Mouse (Mus musculus): Measurements from ENCODE around the gene Slc15a3. TPM values are rescaled to one million over a fixed set of nuclear protein-coding genes. Genes with fewer than 3 reads are reported as not detected.
A peak's percentile ranks its signal among the peaks of the same experiment; 100 is the strongest.

The Slc15a3 gene
- polyA plus RNA-seq, 1 experiment from 2014 or later, result 2.3 TPM

DNA sequence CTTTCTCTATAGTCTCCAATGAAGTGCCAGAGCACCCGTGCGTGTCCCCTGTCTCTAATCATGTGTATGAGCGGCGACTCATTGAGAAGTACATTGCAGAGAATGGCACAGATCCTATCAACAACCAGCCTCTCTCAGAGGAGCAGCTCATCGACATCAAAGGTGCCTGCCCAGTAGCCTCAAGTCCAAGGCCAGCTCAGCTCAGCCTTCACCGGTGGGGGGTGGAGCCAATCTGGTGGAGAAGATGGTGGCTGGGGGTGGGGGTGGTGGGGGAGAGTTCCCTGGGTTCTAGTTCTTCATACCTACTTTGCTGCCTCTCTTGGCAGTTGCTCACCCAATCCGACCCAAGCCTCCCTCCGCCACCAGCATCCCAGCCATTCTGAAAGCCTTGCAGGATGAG, 58.0 kb downstream of the Slc15a3 start:
- Histone ChIP-seq H3K4me3 (replicated peaks) (no peak overlapping the region), H3K27me3 (no peaks in the 10 kb centered on the region), H3K4me2 (replicated peaks) (no peak overlapping the region), H3K27ac (replicated peaks) (no peak overlapping the region), H3K4me1 (peaks cover 12% of the 10 kb centered on the region), H3K9ac (no peak overlapping the region), H3K9me3 (replicated peaks) (no peaks in the 10 kb centered on the region), H3K36me3 (peaks cover 48% of the 10 kb centered on the region)
- WGBS, result 82% methylated on average over 8 of the region's 8 CpGs
- ATAC-seq (ENCODE audit: insufficient number of reproducible peaks, low FRiP score, low TSS enrichment, low read depth), result no peak

- 76% methylated on average over 6 of the region's 6 CpGs for WGBS
- ATAC-seq (ENCODE audit: insufficient number of reproducible peaks, low FRiP score, low TSS enrichment, low read depth), result no peak
- H3K9ac ChIP-seq, result no peak overlapping the region
- no peak overlapping the region for H3K27ac ChIP-seq (replicated peaks)
- peaks cover 18% of the 10 kb centered on the region for H3K4me1 ChIP-seq
- no peaks in the 10 kb centered on the region for H3K9me3 ChIP-seq (replicated peaks)
- peaks cover 75% of the 10 kb centered on the region for H3K36me3 ChIP-seq
- no peak overlapping the region for H3K4me2 ChIP-seq (replicated peaks)
- no peaks in the 10 kb centered on the region for H3K27me3 ChIP-seq
- no peak overlapping the region for H3K4me3 ChIP-seq (replicated peaks)
Observed at GRCm38 (mm10) chr19:10900315-10900714, 60.8 kb downstream of the Slc15a3 start.

DNA sequence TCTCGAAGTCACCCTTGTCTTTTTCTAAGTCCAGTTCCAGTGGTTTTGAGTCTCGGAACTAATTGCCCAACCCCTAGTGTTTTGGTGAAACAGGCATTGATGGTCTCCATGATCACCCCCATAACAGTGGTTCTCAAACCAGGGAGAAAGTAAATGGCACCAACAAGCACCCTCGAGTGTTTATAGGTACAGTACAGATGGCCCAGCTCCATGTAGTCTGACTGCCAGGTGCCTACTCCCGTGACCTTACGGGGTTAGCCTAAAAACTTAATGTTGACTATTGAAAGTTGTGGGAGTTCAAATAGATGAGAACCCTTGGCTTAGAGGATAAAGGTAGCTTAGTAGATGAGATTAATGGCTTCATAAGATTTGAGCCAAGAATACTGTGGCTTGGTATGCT, 61.5 kb downstream of the Slc15a3 start:
- WGBS, result 94% methylated on average over 5 of the region's 5 CpGs
- Histone ChIP-seq H3K36me3 (peaks cover 82% of the 10 kb centered on the region), H3K27me3 (no peaks in the 10 kb centered on the region), H3K4me2 (replicated peaks) (no peak overlapping the region), H3K4me1 (peaks cover 16% of the 10 kb centered on the region), H3K9me3 (replicated peaks) (no peaks in the 10 kb centered on the region), H3K27ac (replicated peaks) (no peak overlapping the region), H3K9ac (no peak overlapping the region), H3K4me3 (replicated peaks) (no peak overlapping the region)
- ATAC-seq (ENCODE audit: insufficient number of reproducible peaks, low FRiP score, low TSS enrichment, low read depth), result no peak

- peaks cover 78% of the 10 kb centered on the region for H3K36me3 ChIP-seq
- 91% methylated on average over 5 of the region's 5 CpGs for WGBS
- H3K4me1 ChIP-seq, result peaks cover 17% of the 10 kb centered on the region
- no peak for ATAC-seq (ENCODE audit: insufficient number of reproducible peaks, low FRiP score, low TSS enrichment, low read depth)
- H3K4me2 ChIP-seq (replicated peaks), result no peak overlapping the region
- H3K27ac ChIP-seq (replicated peaks), result no peak overlapping the region
- H3K9ac ChIP-seq, result no peak overlapping the region
- no peak overlapping the region for H3K4me3 ChIP-seq (replicated peaks)
- H3K27me3 ChIP-seq, result no peaks in the 10 kb centered on the region
- H3K9me3 ChIP-seq (replicated peaks), result no peaks in the 10 kb centered on the region
Observed at GRCm38 (mm10) chr19:10904512-10904911, 65.0 kb downstream of the Slc15a3 start.

- H3K4me2 ChIP-seq (replicated peaks), result no peak overlapping the region
- H3K9me3 ChIP-seq (replicated peaks), result no peaks in the 10 kb centered on the region
- H3K36me3 ChIP-seq, result peaks cover 72% of the 10 kb centered on the region
- no peaks in the 10 kb centered on the region for H3K27me3 ChIP-seq
- peaks cover 20% of the 10 kb centered on the region for H3K4me1 ChIP-seq
- H3K27ac ChIP-seq (replicated peaks), result peak overlapping the region; percentile 73
- WGBS, result 54% methylated on average over 7 of the region's 7 CpGs
- H3K4me3 ChIP-seq (replicated peaks), result no peak overlapping the region
- H3K9ac ChIP-seq, result no peak overlapping the region
- peak; percentile 49; the same call in 1 of the 2 replicates for ATAC-seq (ENCODE audit: insufficient number of reproducible peaks, low FRiP score, low TSS enrichment, low read depth)
Observed at GRCm38 (mm10) chr19:10904927-10905727, 65.6 kb downstream of the Slc15a3 start.

DNA sequence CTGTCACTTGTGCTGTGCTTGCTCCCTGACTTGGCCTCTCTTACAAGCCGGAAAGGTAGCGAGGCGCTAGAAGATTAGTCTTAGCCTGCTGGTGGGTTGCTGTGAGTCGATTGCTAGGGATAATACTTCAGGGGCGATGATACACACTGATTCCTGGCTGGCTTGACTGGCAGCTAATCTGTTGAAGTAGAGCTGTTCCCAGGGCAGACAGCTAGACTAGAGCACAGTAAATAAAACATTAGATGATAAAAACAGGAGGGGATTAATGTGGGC, 66.1 kb downstream of the Slc15a3 start:
- WGBS, result 81% methylated on average over 5 of the region's 5 CpGs
- Histone ChIP-seq H3K27ac (replicated peaks) (peak overlapping the region; percentile 73), H3K4me1 (peaks cover 20% of the 10 kb centered on the region), H3K4me3 (replicated peaks) (no peak overlapping the region), H3K27me3 (no peaks in the 10 kb centered on the region), H3K9me3 (replicated peaks) (no peaks in the 10 kb centered on the region), H3K36me3 (peaks cover 66% of the 10 kb centered on the region), H3K9ac (no peak overlapping the region), H3K4me2 (replicated peaks) (no peak overlapping the region)
- no peak for ATAC-seq (ENCODE audit: insufficient number of reproducible peaks, low FRiP score, low TSS enrichment, low read depth)

DNA sequence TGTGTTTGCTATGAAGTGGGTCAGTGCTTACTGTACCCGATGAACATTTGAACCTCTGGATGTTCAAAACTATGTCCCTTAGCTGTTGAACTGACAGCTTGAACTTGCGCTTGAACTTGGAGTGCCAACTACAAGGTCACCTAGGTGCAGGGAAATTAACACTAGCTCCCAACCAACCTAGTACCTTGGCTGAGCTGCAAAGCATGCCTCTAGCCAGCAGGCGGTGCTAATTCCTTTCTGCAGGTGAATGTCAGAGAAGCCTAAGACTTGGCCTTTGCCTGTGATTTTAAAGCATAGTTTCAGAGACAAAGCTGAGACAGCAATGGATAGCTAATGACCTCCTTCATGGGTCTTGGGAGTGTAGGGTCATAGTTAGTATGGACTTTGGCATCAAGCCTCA, 68.4 kb downstream of the Slc15a3 start:
- H3K4me2 ChIP-seq (replicated peaks), result no peak overlapping the region
- H3K36me3 ChIP-seq, result peaks cover 44% of the 10 kb centered on the region
- no peak overlapping the region for H3K4me3 ChIP-seq (replicated peaks)
- no peaks in the 10 kb centered on the region for H3K9me3 ChIP-seq (replicated peaks)
- no peak overlapping the region for H3K9ac ChIP-seq
- 59% methylated on average over 3 of the region's 3 CpGs for WGBS
- no peak overlapping the region for H3K27ac ChIP-seq (replicated peaks)
- peaks cover 24% of the 10 kb centered on the region for H3K4me1 ChIP-seq
- H3K27me3 ChIP-seq, result no peaks in the 10 kb centered on the region
- no peak for ATAC-seq (ENCODE audit: insufficient number of reproducible peaks, low FRiP score, low TSS enrichment, low read depth)

Other genes with a start within 250 kb of the Slc15a3 start
- 338 and 340 TPM in 2 replicates for gene Ddb1, start 234.4 kb upstream of the Slc15a3 start, polyA plus RNA-seq (2015; fragmentation: Nextera tagmentation; extraction: Ambion mirVana)
- 14.4 and 18.8 TPM in 2 replicates for gene Tkfc, start 234.1 kb upstream of the Slc15a3 start, polyA plus RNA-seq (2015; fragmentation: Nextera tagmentation; extraction: Ambion mirVana)
- 2.1 and 2.6 TPM in 2 replicates for gene Vwce, start 205.5 kb upstream of the Slc15a3 start, polyA plus RNA-seq (2015; fragmentation: Nextera tagmentation; extraction: Ambion mirVana)
- not detected in 2 replicates for gene Pga5, start 161.7 kb upstream of the Slc15a3 start, polyA plus RNA-seq (2015; fragmentation: Nextera tagmentation; extraction: Ambion mirVana)
- 43.0 and 47.0 TPM in 2 replicates for gene Vps37c, start 151.0 kb upstream of the Slc15a3 start, polyA plus RNA-seq (2015; fragmentation: Nextera tagmentation; extraction: Ambion mirVana)
- 0.81 and 1.3 TPM in 2 replicates for gene Cd5, start 100.7 kb upstream of the Slc15a3 start, polyA plus RNA-seq (2015; fragmentation: Nextera tagmentation; extraction: Ambion mirVana)
- gene Cd6, start 9.7 kb upstream of the Slc15a3 start, polyA plus RNA-seq (2015; fragmentation: Nextera tagmentation; extraction: Ambion mirVana), result 0.05 TPM in 1 of 2 replicates, not detected in the other
- gene Tmem132a, start 30.2 kb downstream of the Slc15a3 start, polyA plus RNA-seq (2015; fragmentation: Nextera tagmentation; extraction: Ambion mirVana), result 82.1 and 82.5 TPM in 2 replicates
- gene Tmem109, start 42.3 kb downstream of the Slc15a3 start, polyA plus RNA-seq (2015; fragmentation: Nextera tagmentation; extraction: Ambion mirVana), result 133 and 139 TPM in 2 replicates
- gene Prpf19, start 55.5 kb downstream of the Slc15a3 start, polyA plus RNA-seq (2015; fragmentation: Nextera tagmentation; extraction: Ambion mirVana), result 45.2 and 49.4 TPM in 2 replicates
- not detected in 2 replicates for gene Zp1, start 80.9 kb downstream of the Slc15a3 start, polyA plus RNA-seq (2015; fragmentation: Nextera tagmentation; extraction: Ambion mirVana)
- gene Ptgdr2, start 97.4 kb downstream of the Slc15a3 start, polyA plus RNA-seq (2015; fragmentation: Nextera tagmentation; extraction: Ambion mirVana), result 0.07 and 0.08 TPM in 2 replicates
- 26.3 and 27.3 TPM in 2 replicates for gene Ccdc86, start 109.5 kb downstream of the Slc15a3 start, polyA plus RNA-seq (2015; fragmentation: Nextera tagmentation; extraction: Ambion mirVana)
- 0.32 and 1.1 TPM in 2 replicates for gene Ms4a10, start 134.9 kb downstream of the Slc15a3 start, polyA plus RNA-seq (2015; fragmentation: Nextera tagmentation; extraction: Ambion mirVana)
- not detected in 2 replicates for gene Ms4a15, start 153.5 kb downstream of the Slc15a3 start, polyA plus RNA-seq (2015; fragmentation: Nextera tagmentation; extraction: Ambion mirVana)
- gene Ms4a18, start 178.3 kb downstream of the Slc15a3 start, polyA plus RNA-seq (2015; fragmentation: Nextera tagmentation; extraction: Ambion mirVana), result not detected in 2 replicates
- gene Ms4a8a, start 241.4 kb downstream of the Slc15a3 start, polyA plus RNA-seq (2015; fragmentation: Nextera tagmentation; extraction: Ambion mirVana), result not detected in 2 replicates